Mouse (Mus musculus): ENCODE results near the gene Ubap1l.

- TF ChIP-seq POLR2A (IDR thresholded peaks at IDR 0.05; ENCODE audit: extremely low read depth, insufficient read depth, low read length) (no peak), CTCF (IDR thresholded peaks at IDR 0.05; ENCODE audit: extremely low read depth, insufficient read depth, low read length) (no peak)
These were observed 30.7 kb downstream of the Ubap1l start, which contains the start of gene Kbtbd13 for GRCm38 (mm10) chr9:65391613-65391964.
